Mouse (Mus musculus) lung, postnatal 36 days (tissue): ENCODE measurements at regions not wholly inside any gene's neighbourhood (a gene's known extent, or its start where the extent isn't known, plus 50 kb on each side); places are given as distances from the start of the nearest gene placed in this dataset.
A peak's percentile ranks its signal among the peaks of the same experiment; 100 is the strongest.
"Not testable (repeated sequence)": the region's sequence is repeated elsewhere in the genome, so short reads cannot be mapped to it uniquely, and the experiment has no call there.

ENCODE experiments used
- DNase-seq: peaks from one replicate; pipeline ENCODE4 v3.0.0; 2022; ENCODE audit warnings: mixed read lengths

- DNase-seq, result peak; percentile 59
Measured at GRCm38 (mm10) chr14:86184663-86185381, 956.2 kb downstream of the Diaph3 start.

GRCm38 (mm10) chr14:86178517-86178916 is 962.5 kb downstream of the Diaph3 start:
- DNase-seq, result no peak

GRCm38 (mm10) chr14:86171118-86171517 is 969.9 kb downstream of the Diaph3 start:
- no peak for DNase-seq

GRCm38 (mm10) chr14:86159151-86159550 is 981.9 kb downstream of the Diaph3 start:
- DNase-seq, result no peak

- no peak for DNase-seq
Measured at GRCm38 (mm10) chr14:86154688-86155087, 986.3 kb downstream of the Diaph3 start.

GRCm38 (mm10) chr14:86151276-86151675 is 989.8 kb downstream of the Diaph3 start:
- no peak for DNase-seq

- no peak for DNase-seq
Measured at GRCm38 (mm10) chr14:86150329-86150866, 990.6 kb downstream of the Diaph3 start.

- no peak for DNase-seq
Measured at GRCm38 (mm10) chr14:86115254-86116057, 1025.6 kb downstream of the Diaph3 start.

- peak; percentile 46 for DNase-seq
Measured at GRCm38 (mm10) chr14:86101497-86101896, 1039.5 kb downstream of the Diaph3 start.

- no peak for DNase-seq
Measured at GRCm38 (mm10) chr14:86070313-86071100, 1070.5 kb downstream of the Diaph3 start.

GRCm38 (mm10) chr14:86069329-86069728 is 1071.7 kb downstream of the Diaph3 start:
- no peak for DNase-seq

GRCm38 (mm10) chr14:86067743-86068142 is 1073.3 kb downstream of the Diaph3 start:
- DNase-seq, result no peak

GRCm38 (mm10) chr14:86063620-86063943 is 1077.5 kb downstream of the Diaph3 start:
- no peak for DNase-seq

- DNase-seq, result peak; percentile 18
Measured at GRCm38 (mm10) chr14:86062885-86063619, 1078.0 kb downstream of the Diaph3 start.

GRCm38 (mm10) chr14:86056991-86057390 is 1084.0 kb downstream of the Diaph3 start:
- DNase-seq, result no peak

GRCm38 (mm10) chr14:86054668-86055067 is 1086.4 kb downstream of the Diaph3 start:
- no peak for DNase-seq

GRCm38 (mm10) chr14:86029401-86029800 is 1111.6 kb downstream of the Diaph3 start:
- DNase-seq, result no peak

- not testable (repeated sequence) for DNase-seq
Measured at GRCm38 (mm10) chr14:86017611-86018010, 1123.4 kb downstream of the Diaph3 start.
